Mouse (Mus musculus) neural tube, postnatal 0 days (tissue): ENCODE data around the gene H2-M5. TPM values are rescaled to one million over a fixed set of nuclear protein-coding genes. Genes with fewer than 3 reads are reported as not detected.

Experiments used
- polyA plus RNA-seq: library from polyadenylated mRNA; unstranded; fragments of >200 nt; fragmentation: Nextera tagmentation; extraction: Ambion mirVana; gene quantifications from 2 replicates; pipeline ENCODE4 v1.2.1, GENCODE M21; 2015

The H2-M5 gene
- 1.1 and 1.4 TPM in 2 replicates for polyA plus RNA-seq

GRCm38 (mm10) chr17:36989437-36989836 is at the start of gene H2-M5:
Gene H2-M5 (minus strand): TSS chr17:36989537.

GRCm38 (mm10) chr17:37022628-37023576 is 33.6 kb upstream of the H2-M5 start, which contains the start of gene Mog:
Gene Mog (minus strand): TSS chr17:37023398.

GRCm38 (mm10) chr17:37000863-37001262 is 11.5 kb upstream of the H2-M5 start, which contains the start of gene Zfp57:
Gene Zfp57 (plus strand): TSS chr17:37001163.

GRCm38 (mm10) chr17:36981221-36981813 is 8.0 kb downstream of the H2-M5 start, which contains the start of gene 2410137M14Rik:
Gene 2410137M14Rik (minus strand): TSS chr17:36981237.

GRCm38 (mm10) chr17:36957999-36958743 is 31.2 kb downstream of the H2-M5 start, which contains the start of the genes Znrd1 and Znrd1as:
Gene Znrd1 (minus strand): TSS chr17:36958559.
Gene Znrd1as (plus strand): TSS chr17:36958592.

GRCm38 (mm10) chr17:36950981-36951947 is 38.1 kb downstream of the H2-M5 start, which contains the start of gene Ppp1r11:
Gene Ppp1r11 (minus strand): TSS chr17:36951741.

GRCm38 (mm10) chr17:36942791-36943471 is 46.4 kb downstream of the H2-M5 start, which contains the start of gene Rnf39:
Gene Rnf39 (plus strand): TSS chr17:36942918.

Other genes starting within 250 kb of the H2-M5 start
- not detected in 2 replicates for gene H2-M10.5, start 216.6 kb downstream of the H2-M5 start, polyA plus RNA-seq
- not detected in 2 replicates for gene H2-M10.6, start 177.4 kb downstream of the H2-M5 start, polyA plus RNA-seq
- 37.8 and 41.8 TPM in 2 replicates for gene Trim26, start 152.4 kb downstream of the H2-M5 start, polyA plus RNA-seq
- gene Trim15, start 122.3 kb downstream of the H2-M5 start, polyA plus RNA-seq, result 0.90 and 1.1 TPM in 2 replicates
- gene Trim10, start 120.0 kb downstream of the H2-M5 start, polyA plus RNA-seq, result 0.28 and 0.39 TPM in 2 replicates
- 0.19 TPM in 1 of 2 replicates, not detected in the other for gene Trim40, start 99.4 kb downstream of the H2-M5 start, polyA plus RNA-seq
- not detected in 2 replicates for gene Trim31, start 91.4 kb downstream of the H2-M5 start, polyA plus RNA-seq
- 4.5 and 5.2 TPM in 2 replicates for gene Rnf39, start 46.6 kb downstream of the H2-M5 start, polyA plus RNA-seq
- gene Ppp1r11, start 37.8 kb downstream of the H2-M5 start, polyA plus RNA-seq, result 153 and 169 TPM in 2 replicates
- gene Znrd1, start 31.0 kb downstream of the H2-M5 start, polyA plus RNA-seq, result 54.6 and 58.0 TPM in 2 replicates
- 3.4 and 4.6 TPM in 2 replicates for gene Znrd1as, start 30.9 kb downstream of the H2-M5 start, polyA plus RNA-seq
- 0.25 TPM in 1 of 2 replicates, not detected in the other for gene 2410137M14Rik, start 8.3 kb downstream of the H2-M5 start, polyA plus RNA-seq
- gene Zfp57, start 11.6 kb upstream of the H2-M5 start, polyA plus RNA-seq, result 106 and 132 TPM in 2 replicates
- gene Mog, start 33.9 kb upstream of the H2-M5 start, polyA plus RNA-seq, result 0.88 and 2.0 TPM in 2 replicates
- 95.5 and 105 TPM in 2 replicates for gene Gabbr1, start 56.4 kb upstream of the H2-M5 start, polyA plus RNA-seq
- 0.08 TPM in 1 of 2 replicates, not detected in the other for gene Olfr90, start 99.0 kb upstream of the H2-M5 start, polyA plus RNA-seq
- gene Olfr91, start 108.7 kb upstream of the H2-M5 start, polyA plus RNA-seq, result not detected in 2 replicates
- gene Olfr92, start 130.6 kb upstream of the H2-M5 start, polyA plus RNA-seq, result not detected in 2 replicates
- not detected in 2 replicates for gene Olfr93, start 172.0 kb upstream of the H2-M5 start, polyA plus RNA-seq
- not detected in 2 replicates for gene Ubd, start 204.4 kb upstream of the H2-M5 start, polyA plus RNA-seq
- 0.21 TPM in 1 of 2 replicates, not detected in the other for gene Olfr94, start 211.5 kb upstream of the H2-M5 start, polyA plus RNA-seq
- gene Olfr95, start 223.6 kb upstream of the H2-M5 start, polyA plus RNA-seq, result 0.03 and 0.04 TPM in 2 replicates
- gene Olfr96, start 230.6 kb upstream of the H2-M5 start, polyA plus RNA-seq, result not detected in 2 replicates
- not detected in 2 replicates for gene Olfr97, start 247.8 kb upstream of the H2-M5 start, polyA plus RNA-seq